Mouse (Mus musculus): ENCODE measurements at regions not wholly inside any gene's neighbourhood (a gene's known extent, or its start where the extent isn't known, plus 50 kb on each side); places are given as distances from the start of the nearest gene placed in this dataset.
"Not testable (repeated sequence)": the region's sequence is repeated elsewhere in the genome, so short reads cannot be mapped to it uniquely, and the experiment has no call there.

DNA sequence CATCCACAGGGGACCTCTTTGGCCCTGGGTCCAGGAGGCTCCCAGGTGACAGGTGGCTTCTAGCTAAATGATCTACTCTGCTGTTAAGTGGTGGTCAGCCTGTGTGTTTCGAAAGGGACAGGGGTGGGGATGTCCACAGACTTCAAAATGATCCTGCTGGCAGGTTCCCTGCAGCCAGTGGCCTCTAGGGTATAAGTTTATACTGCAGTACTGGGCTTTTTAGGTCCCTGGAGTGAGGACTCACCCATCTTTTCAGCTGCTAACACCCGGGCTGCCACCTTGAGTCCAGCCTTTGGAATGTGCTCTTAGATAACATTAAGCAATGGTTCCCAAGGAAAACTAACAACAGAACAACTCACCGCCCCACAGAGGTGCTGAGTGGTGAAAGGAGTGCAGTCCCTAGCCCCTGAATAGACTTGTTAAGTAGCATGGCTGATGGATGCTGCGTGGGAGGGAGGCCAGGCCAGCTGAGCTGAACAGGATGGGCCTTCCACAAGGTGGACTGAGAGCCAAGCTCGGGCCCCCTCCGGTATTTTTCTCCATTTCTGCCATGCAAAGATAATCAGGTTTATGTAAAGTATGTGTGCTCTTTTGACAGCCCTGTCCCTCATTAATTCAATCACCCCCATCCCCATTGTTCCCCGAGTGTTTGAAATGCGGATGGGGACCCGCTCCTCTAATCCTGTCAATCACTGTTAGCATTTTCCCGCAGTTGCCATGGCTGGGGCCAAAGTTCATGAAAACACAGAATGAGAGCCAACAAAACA, 226.0 kb upstream of the Irx4 start:
- Histone ChIP-seq H3K4me3 (peak overlapping the region; percentile 27), H3K27ac (replicated peaks) (peak overlapping the region; percentile 83), H3K36me3 (no peaks in the 10 kb centered on the region), H3K27me3 (ENCODE audit: low read depth, poor library complexity, severe bottlenecking) (peaks cover 88% of the 10 kb centered on the region), H3K4me1 (peaks cover 52% of the 10 kb centered on the region), H3K9me3 (replicated peaks) (no peaks in the 10 kb centered on the region; the same call in 1 of the 2 replicates)
- 10% methylated on average over 10 of the region's 10 CpGs for WGBS
- DNase-seq (ENCODE audit: low spot score), result peak; percentile 89

DNA sequence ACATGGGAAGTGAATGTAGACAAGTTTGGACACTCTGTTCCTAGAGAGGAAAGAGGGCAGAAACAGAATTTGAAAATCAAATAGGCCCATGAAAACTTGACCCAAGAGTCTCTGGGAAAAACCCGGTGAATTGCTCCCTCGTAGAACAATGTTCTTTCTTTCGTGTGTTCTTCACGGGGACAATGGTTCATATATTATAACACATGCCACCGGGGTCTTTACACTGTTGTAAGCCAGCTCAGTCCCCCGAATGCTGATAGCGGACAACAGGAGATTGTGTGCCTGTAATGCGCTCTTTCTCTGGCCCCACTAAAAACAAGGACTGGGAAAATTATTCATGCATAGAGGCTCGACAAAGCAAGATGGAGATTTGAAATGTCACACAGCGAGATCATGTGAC, 225.4 kb upstream of the Irx4 start:
- Histone ChIP-seq H3K9me3 (replicated peaks) (no peaks in the 10 kb centered on the region; the same call in 1 of the 2 replicates), H3K27me3 (ENCODE audit: low read depth, poor library complexity, severe bottlenecking) (peaks cover 88% of the 10 kb centered on the region), H3K36me3 (no peaks in the 10 kb centered on the region), H3K27ac (replicated peaks) (peak overlapping the region; percentile 89), H3K4me3 (peak overlapping the region; percentile 20; the same call in 1 of the 2 replicates), H3K4me1 (peaks cover 55% of the 10 kb centered on the region)
- DNase-seq (ENCODE audit: low spot score), result peak; percentile 66
- 32% methylated on average over 10 of the region's 10 CpGs for WGBS

GRCm38 (mm10) chr13:73035336-73035940, 224.8 kb upstream of the Irx4 start:
- WGBS, result 31% methylated on average over 2 of the region's 2 CpGs

GRCm38 (mm10) chr13:73039731-73040130, 220.5 kb upstream of the Irx4 start:
- WGBS, result 83% methylated on average over 5 of the region's 5 CpGs
- Histone ChIP-seq H3K9me3 (replicated peaks) (no peaks in the 10 kb centered on the region; the same call in 1 of the 2 replicates), H3K27me3 (ENCODE audit: low read depth, poor library complexity, severe bottlenecking) (peaks cover 93% of the 10 kb centered on the region), H3K4me3 (no peak overlapping the region), H3K36me3 (no peaks in the 10 kb centered on the region), H3K27ac (replicated peaks) (no peak overlapping the region), H3K4me1 (peaks cover 55% of the 10 kb centered on the region)
- DNase-seq (ENCODE audit: low spot score), result no peak

More at GRCm38 (mm10) chr13:73035336-73035940, 224.8 kb upstream of the Irx4 start:
- DNase-seq (ENCODE audit: low spot score), result peak; percentile 49
- H3K36me3 ChIP-seq, result no peaks in the 10 kb centered on the region
- peaks cover 57% of the 10 kb centered on the region for H3K4me1 ChIP-seq
- H3K4me3 ChIP-seq, result peak overlapping the region; percentile 26; the same call in 1 of the 2 replicates
- peak overlapping the region; percentile 89 for H3K27ac ChIP-seq (replicated peaks)
- no peaks in the 10 kb centered on the region; the same call in 1 of the 2 replicates for H3K9me3 ChIP-seq (replicated peaks)
- peaks cover 88% of the 10 kb centered on the region for H3K27me3 ChIP-seq (ENCODE audit: low read depth, poor library complexity, severe bottlenecking)

DNA sequence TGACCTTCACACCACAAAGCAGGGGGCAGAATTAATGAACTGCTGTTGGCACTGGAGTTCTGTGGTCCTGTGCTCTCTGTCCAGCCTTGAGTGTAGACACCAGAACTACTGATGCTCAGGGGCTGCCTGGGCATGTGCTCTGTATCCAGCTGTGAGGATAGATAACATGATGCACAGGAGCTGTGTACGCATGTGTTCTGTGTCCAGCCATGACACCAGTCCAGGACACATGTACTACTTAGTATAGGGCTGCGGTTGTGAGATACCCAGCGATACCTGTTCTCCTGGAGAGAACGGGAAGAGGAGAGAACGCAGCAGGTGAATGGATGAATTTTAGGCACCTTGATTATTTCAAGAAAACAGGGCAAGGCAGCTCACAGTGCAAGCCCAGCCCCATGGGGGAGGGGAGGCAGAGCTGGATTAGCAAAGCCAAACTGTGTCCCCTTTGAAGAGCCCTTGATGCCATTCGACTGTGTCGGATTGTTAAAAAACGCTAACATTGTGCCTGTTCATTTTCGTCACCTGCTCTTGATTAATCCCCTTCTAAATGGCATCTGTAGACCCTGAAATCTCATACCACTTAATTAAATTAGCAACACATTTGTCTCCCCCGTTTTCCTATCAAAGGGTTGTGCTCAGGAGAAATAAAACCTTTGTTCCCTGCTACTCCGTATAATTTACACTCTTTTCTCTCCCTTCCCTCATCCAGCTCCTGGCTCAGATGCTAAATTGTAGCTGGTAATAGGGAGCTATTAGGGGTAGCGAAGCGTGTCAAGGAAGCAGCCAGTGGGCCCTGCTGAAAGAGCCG, 218.8 kb upstream of the Irx4 start:
- 31% methylated on average over 14 of the region's 14 CpGs for WGBS
- Histone ChIP-seq H3K27me3 (ENCODE audit: low read depth, poor library complexity, severe bottlenecking) (peaks cover 88% of the 10 kb centered on the region), H3K27ac (replicated peaks) (peak overlapping the region; percentile 67)

GRCm38 (mm10) chr13:73069840-73070530, 190.3 kb upstream of the Irx4 start:
- Histone ChIP-seq H3K27ac (replicated peaks) (peak overlapping the region; percentile 46), H3K4me3 (no peak overlapping the region), H3K9me3 (replicated peaks) (no peaks in the 10 kb centered on the region), H3K27me3 (ENCODE audit: low read depth, poor library complexity, severe bottlenecking) (peaks cover 39% of the 10 kb centered on the region), H3K4me1 (peaks cover 39% of the 10 kb centered on the region), H3K36me3 (no peaks in the 10 kb centered on the region)
- DNase-seq (ENCODE audit: low spot score), result no peak
- WGBS, result 79% methylated on average over 13 of the region's 13 CpGs

More for the DNA sequence above, 218.8 kb upstream of the Irx4 start:
- H3K36me3 ChIP-seq, result no peaks in the 10 kb centered on the region
- H3K9me3 ChIP-seq (replicated peaks), result no peaks in the 10 kb centered on the region; the same call in 1 of the 2 replicates
- no peak overlapping the region for H3K4me3 ChIP-seq
- DNase-seq (ENCODE audit: low spot score), result peak; percentile 49
- H3K4me1 ChIP-seq, result peaks cover 38% of the 10 kb centered on the region

- peak overlapping the region; percentile 46 for H3K27ac ChIP-seq (replicated peaks)
- 75% methylated on average over 7 of the region's 7 CpGs for WGBS
- peaks cover 39% of the 10 kb centered on the region for H3K4me1 ChIP-seq
- H3K36me3 ChIP-seq, result no peaks in the 10 kb centered on the region
- H3K4me3 ChIP-seq, result no peak overlapping the region
- no peak for DNase-seq (ENCODE audit: low spot score)
- no peaks in the 10 kb centered on the region for H3K9me3 ChIP-seq (replicated peaks)
- peaks cover 39% of the 10 kb centered on the region for H3K27me3 ChIP-seq (ENCODE audit: low read depth, poor library complexity, severe bottlenecking)
These were observed 189.8 kb upstream of the Irx4 start for GRCm38 (mm10) chr13:73070531-73070908.

- 78% methylated on average over 8 of the region's 8 CpGs for WGBS
- no peak overlapping the region for H3K4me3 ChIP-seq
- peaks cover 39% of the 10 kb centered on the region for H3K27me3 ChIP-seq (ENCODE audit: low read depth, poor library complexity, severe bottlenecking)
- no peak overlapping the region for H3K27ac ChIP-seq (replicated peaks)
- H3K4me1 ChIP-seq, result peaks cover 39% of the 10 kb centered on the region
- DNase-seq (ENCODE audit: low spot score), result no peak
- no peaks in the 10 kb centered on the region for H3K9me3 ChIP-seq (replicated peaks)
- no peaks in the 10 kb centered on the region for H3K36me3 ChIP-seq
These were observed 189.2 kb upstream of the Irx4 start for GRCm38 (mm10) chr13:73071032-73071431.

- Histone ChIP-seq H3K4me1 (peaks cover 39% of the 10 kb centered on the region), H3K9me3 (replicated peaks) (no peaks in the 10 kb centered on the region), H3K27me3 (ENCODE audit: low read depth, poor library complexity, severe bottlenecking) (peaks cover 39% of the 10 kb centered on the region), H3K36me3 (no peaks in the 10 kb centered on the region), H3K27ac (replicated peaks) (no peak overlapping the region; the same call in 1 of the 2 replicates), H3K4me3 (no peak overlapping the region)
- 77% methylated on average over 6 of the region's 6 CpGs for WGBS
- no peak for DNase-seq (ENCODE audit: low spot score)
These were observed 188.1 kb upstream of the Irx4 start for GRCm38 (mm10) chr13:73071854-73072852.

GRCm38 (mm10) chr13:73077866-73078430, 182.3 kb upstream of the Irx4 start:
- no peaks in the 10 kb centered on the region for H3K9me3 ChIP-seq (replicated peaks)
- H3K36me3 ChIP-seq, result no peaks in the 10 kb centered on the region
- peaks cover 10% of the 10 kb centered on the region; the same call in 1 of the 2 replicates for H3K27me3 ChIP-seq (ENCODE audit: low read depth, poor library complexity, severe bottlenecking)
- no peak for DNase-seq (ENCODE audit: low spot score)
- H3K4me1 ChIP-seq, result peaks cover 7% of the 10 kb centered on the region; the same call in 1 of the 2 replicates
- H3K27ac ChIP-seq (replicated peaks), result no peak overlapping the region
- H3K4me3 ChIP-seq, result no peak overlapping the region
- 82% methylated on average over 2 of the region's 2 CpGs for WGBS

DNA sequence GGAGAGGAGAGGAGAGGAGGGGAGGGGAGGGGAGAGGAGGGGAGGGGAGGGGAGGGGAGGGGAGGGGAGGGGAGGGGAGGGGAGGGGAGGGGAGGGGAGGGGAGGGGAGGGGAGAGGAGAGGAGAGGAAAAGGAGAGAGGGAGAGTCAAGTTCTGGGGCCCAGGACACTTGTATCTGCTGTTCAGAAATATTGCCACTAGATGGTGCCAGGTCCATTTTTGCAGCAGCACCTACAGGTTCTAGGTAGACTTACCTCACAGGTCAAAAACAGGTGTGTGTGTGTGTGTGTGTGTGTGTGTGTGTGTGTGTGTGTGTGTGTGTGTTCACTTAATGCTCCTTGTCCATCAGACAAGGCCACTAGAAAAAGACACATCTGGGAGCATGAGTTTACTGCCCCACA, 172.5 kb upstream of the Irx4 start:
- not testable (repeated sequence) for H3K36me3 ChIP-seq; H3K4me3 ChIP-seq; H3K4me1 ChIP-seq; H3K27ac ChIP-seq (replicated peaks); H3K27me3 ChIP-seq (ENCODE audit: low read depth, poor library complexity, severe bottlenecking); DNase-seq (ENCODE audit: low spot score); H3K9me3 ChIP-seq (replicated peaks)

Data from midbrain, embryonic 10.5 days (tissue).